Mouse (Mus musculus) left cerebral cortex, postnatal 4 days (tissue): ENCODE data around the gene Dhrs7b. TPM values are rescaled to one million over a fixed set of nuclear protein-coding genes. Genes with fewer than 3 reads are reported as not detected.

Source experiments
- DNase-seq: peaks from one replicate; pipeline ENCODE4 v3.0.0-alpha.2; 2022
- intact Hi-C: fragments of 180-260 bp; cut with DNase I; formaldehyde crosslinking; loops from one replicate; pipeline ENCODE4 v1.15.1; 2025
- total RNA-seq, 2 experiments: library from RNA; stranded (reverse); gene quantifications; 2 replicates each; pipeline ENCODE4 v1.2.3; 2021

Gene Dhrs7b
- total RNA-seq, 2 experiments from 2014 or later, result 23.5 to 23.6 TPM

- DNase-seq, result no peak
- intact Hi-C loops, result no loop called here
Observed at GRCm38 (mm10) chr11:60889861-60890260, 59.4 kb downstream of the Dhrs7b start.

DNA sequence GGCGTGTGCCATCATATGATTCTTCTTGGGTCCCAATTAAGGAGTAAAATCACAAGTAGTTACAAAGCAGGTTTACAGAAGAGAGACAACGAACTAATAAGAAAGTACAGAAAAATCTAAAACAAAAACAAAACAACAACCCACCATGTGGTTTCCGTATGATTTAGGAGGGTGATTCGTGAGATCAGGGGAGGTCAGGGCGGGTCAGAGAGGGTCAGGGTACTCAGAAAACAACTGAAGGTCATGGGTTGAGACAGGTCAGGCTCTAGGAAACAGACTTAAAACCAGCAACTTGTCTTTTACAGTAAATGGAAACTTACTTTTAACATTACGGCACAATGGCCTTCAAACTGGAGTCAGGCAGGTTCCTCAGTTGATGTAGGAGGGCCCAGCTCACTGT is 59.9 kb downstream of the Dhrs7b start:
- intact Hi-C loops, result no loop called here
- DNase-seq, result no peak

- no peak for DNase-seq
- intact Hi-C loops, result no loop called here
Observed at GRCm38 (mm10) chr11:60890744-60891143, 60.3 kb downstream of the Dhrs7b start.

GRCm38 (mm10) chr11:60895915-60896314 is 65.5 kb downstream of the Dhrs7b start:
- no peak for DNase-seq
- intact Hi-C loops, result no loop called here

- DNase-seq, result no peak
- intact Hi-C loops, result no loop called here
Observed at GRCm38 (mm10) chr11:60902001-60902400, 71.6 kb downstream of the Dhrs7b start.

DNA sequence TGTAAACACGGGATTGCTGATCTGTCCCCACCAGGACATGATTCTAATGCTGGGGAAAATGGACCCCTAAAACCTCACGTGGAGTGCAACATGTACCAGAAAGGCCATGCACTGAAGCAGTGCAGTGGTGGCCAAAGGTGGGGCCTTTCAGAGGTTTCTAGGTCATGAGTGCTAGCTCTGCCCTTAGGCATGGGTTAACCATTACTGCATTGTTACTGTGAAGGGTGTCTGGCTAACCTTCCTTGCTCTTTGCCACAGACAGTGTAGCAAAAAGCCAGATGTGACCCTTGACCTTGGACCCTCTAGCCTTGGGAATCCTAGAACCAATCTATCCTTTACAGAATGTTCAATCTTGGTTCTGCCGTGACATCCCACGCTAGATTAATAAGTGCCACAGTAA is 72.1 kb downstream of the Dhrs7b start:
- intact Hi-C loops, result no loop called here
- no peak for DNase-seq

DNA sequence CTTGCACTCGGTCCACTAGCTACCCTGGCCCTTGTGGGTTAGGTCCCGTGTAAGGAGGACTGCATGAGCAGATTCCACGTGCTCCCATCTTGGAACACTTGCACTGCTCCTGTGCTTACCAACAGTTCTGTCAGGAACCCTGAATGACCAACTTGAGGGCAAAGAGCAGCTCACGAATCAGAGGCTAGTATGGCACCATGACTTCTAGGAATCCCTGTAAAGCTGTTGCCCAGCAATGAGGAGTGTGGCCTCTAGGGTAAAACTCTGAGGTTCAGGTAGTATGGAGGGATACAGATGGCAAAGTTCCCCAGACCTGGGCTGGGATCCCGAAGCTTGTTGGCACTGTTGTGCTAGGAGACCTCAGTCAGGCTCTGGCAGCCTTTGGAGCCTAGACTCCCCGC is 73.2 kb downstream of the Dhrs7b start:
- no peak for DNase-seq
- intact Hi-C loops, result no loop called here

DNA sequence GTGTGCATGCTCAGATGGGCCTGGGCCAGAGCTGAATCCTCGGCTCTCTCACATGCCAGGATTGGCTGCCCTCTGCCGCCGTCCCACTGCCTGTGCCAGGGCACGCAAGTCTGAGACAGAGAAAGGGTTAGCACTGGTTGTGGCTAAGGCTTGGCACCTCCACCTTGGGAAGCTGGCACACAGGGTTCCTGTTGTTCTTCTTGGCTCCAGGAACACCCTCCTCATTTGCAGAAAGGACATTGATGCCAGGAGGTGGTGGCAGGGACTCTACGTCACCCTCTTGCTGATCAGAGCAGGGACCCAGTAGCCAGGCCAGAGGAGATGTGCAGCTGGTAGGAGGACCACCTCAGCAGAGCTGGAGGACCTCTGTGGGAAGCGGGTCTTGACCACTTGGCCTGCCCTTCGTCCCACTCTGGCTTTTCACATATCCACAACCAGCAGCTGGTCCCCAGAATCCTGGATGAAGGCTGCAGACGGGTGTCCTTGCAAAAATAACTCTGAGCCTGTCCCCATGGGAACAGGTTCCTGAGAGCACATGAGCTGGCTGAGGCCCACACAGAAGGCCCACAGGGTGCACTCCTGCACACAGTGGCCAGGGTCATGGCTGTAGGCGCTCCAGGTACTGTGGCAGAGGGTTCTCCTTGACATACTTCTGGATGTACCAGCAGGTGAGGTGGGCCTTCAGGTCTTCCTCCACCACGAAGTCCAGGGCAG is 75.1 kb downstream of the Dhrs7b start:
- no peak for DNase-seq
- intact Hi-C loops, result no loop called here

- intact Hi-C loops, result no loop called here
- no peak for DNase-seq
Observed at GRCm38 (mm10) chr11:60906449-60906848, 76.0 kb downstream of the Dhrs7b start.

- intact Hi-C loops, result no loop called here
- DNase-seq, result no peak
Observed at GRCm38 (mm10) chr11:60908073-60908472, 77.6 kb downstream of the Dhrs7b start.

DNA sequence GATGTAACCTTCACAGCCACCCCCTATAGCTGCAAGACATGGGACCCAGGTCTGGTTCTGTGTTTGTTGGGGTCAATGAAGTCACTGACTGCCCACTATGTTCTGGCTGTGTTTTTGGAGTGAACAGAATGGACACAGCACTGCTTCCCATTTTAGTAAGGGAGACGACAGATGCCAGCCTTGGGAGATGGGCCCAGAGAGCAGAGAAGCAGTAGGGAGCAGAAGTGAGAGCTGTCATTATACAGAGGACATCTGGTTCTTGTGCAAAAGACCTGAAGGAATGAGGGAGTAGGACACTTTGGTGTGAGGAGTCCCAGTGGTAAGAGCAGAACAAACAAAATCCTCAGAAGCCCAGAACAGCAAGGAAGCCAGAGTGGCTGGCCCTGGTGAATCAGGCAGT is 79.2 kb downstream of the Dhrs7b start:
- intact Hi-C loops, result no loop called here

More for the DNA sequence above, 79.2 kb downstream of the Dhrs7b start:
- DNase-seq, result no peak

Other genes with a start within 250 kb of the Dhrs7b start
- gene Llgl1, start 130.9 kb upstream of the Dhrs7b start, total RNA-seq, result 10 to 100 TPM; 42.2 to 43.4 TPM
- gene Flii, start 103.4 kb upstream of the Dhrs7b start, total RNA-seq, result 10 to 100 TPM; 92.3 to 92.6 TPM
- gene Mief2, start 102.2 kb upstream of the Dhrs7b start, total RNA-seq, result 10 to 100 TPM; 29.9 to 30.5 TPM
- 1 to 10 TPM; 9.1 to 9.4 TPM for gene Top3a, start 53.3 kb upstream of the Dhrs7b start, total RNA-seq
- gene Smcr8, start 53.1 kb upstream of the Dhrs7b start, total RNA-seq, result 10 to 100 TPM; 23.9 to 24.7 TPM
- 1 to 10 TPM; 4.4 to 5.5 TPM for gene Shmt1, start 18.9 kb upstream of the Dhrs7b start, total RNA-seq
- gene Tmem11, start 48.6 kb downstream of the Dhrs7b start, total RNA-seq, result 10 to 100 TPM; 26.5 to 26.8 TPM
- gene Natd1, start 84.1 kb downstream of the Dhrs7b start, total RNA-seq, result 10 to 100 TPM; 22.8 to 29.3 TPM
- gene Map2k3, start 101.4 kb downstream of the Dhrs7b start, total RNA-seq, result 10 to 100 TPM; 16.7 to 17.3 TPM
- 1 to 10 TPM; 5.3 TPM for gene Kcnj12, start 191.9 kb downstream of the Dhrs7b start, total RNA-seq